Mouse (Mus musculus) limb, embryonic 14.5 days (tissue): ENCODE results near the gene Slc22a15. TPM values are rescaled to one million over a fixed set of nuclear protein-coding genes. Genes with fewer than 3 reads are reported as not detected.
A peak's percentile ranks its signal among the peaks of the same experiment; 100 is the strongest.

Experiments
- ATAC-seq: fragments of 200-750 bp; cut with Nextera tagmentation; 2 replicates; pipeline ENCODE4 v1.8.0; 2017; ENCODE audit warnings: low read depth, moderate number of reproducible peaks, moderate TSS enrichment; ENCODE audit not compliant: low FRiP score
- DNase-seq: peaks from one replicate; pipeline ENCODE4 v3.0.0-alpha.2; 2015; ENCODE audit warnings: low spot score
- H3K27ac ChIP-seq: fragments of 300-500 bp; sonication (generic); replicated peaks from 2 replicates; pipeline ENCODE4 v1.5.1; 2014; ENCODE audit warnings: low read depth, mild to moderate bottlenecking, low read length, moderate library complexity, mixed read lengths
- H3K27me3 ChIP-seq: fragments of 300-500 bp; sonication (generic); 2 replicates; pipeline ENCODE4 v1.6.1; 2014; ENCODE audit warnings: low read length, mixed read lengths; ENCODE audit not compliant: control insufficient read depth, insufficient read depth
- H3K36me3 ChIP-seq: fragments of 300-500 bp; sonication (generic); 2 replicates; pipeline ENCODE4 v1.6.1; 2014; ENCODE audit warnings: mild to moderate bottlenecking, low read length, moderate library complexity, mixed read lengths; ENCODE audit not compliant: control insufficient read depth, insufficient read depth
- H3K4me1 ChIP-seq: fragments of 300-500 bp; sonication (generic); 2 replicates; pipeline ENCODE4 v1.6.1; 2014; ENCODE audit warnings: antibody characterized with exemption, low read length, mixed read lengths; ENCODE audit not compliant: control insufficient read depth, insufficient read depth
- H3K4me2 ChIP-seq: fragments of 300-500 bp; sonication (generic); replicated peaks from 2 replicates; pipeline ENCODE4 v1.6.1; 2014; ENCODE audit warnings: low read depth, mild to moderate bottlenecking, low read length, moderate library complexity; ENCODE audit not compliant: severe bottlenecking
- H3K4me3 ChIP-seq: fragments of 300-500 bp; sonication (generic); replicated peaks from 2 replicates; pipeline ENCODE4 v1.5.1; 2014; ENCODE audit warnings: low read length
- H3K9ac ChIP-seq: fragments of 300-500 bp; sonication (generic); 2 replicates; pipeline ENCODE4 v1.6.1; 2014; ENCODE audit warnings: mild to moderate bottlenecking, low read depth, low read length, moderate library complexity; ENCODE audit not compliant: severe bottlenecking
- H3K9me3 ChIP-seq: fragments of 300-500 bp; sonication (generic); 2 replicates; pipeline ENCODE4 v1.6.1; 2016; ENCODE audit warnings: low read length; ENCODE audit not compliant: control insufficient read depth
- POLR2A ChIP-seq: fragments of 200-500 bp; IDR thresholded peaks from 2 replicates; pipeline ENCODE4 v1.8.0; 2012; ENCODE audit warnings: inconsistent platforms, mild to moderate bottlenecking, moderate library complexity, borderline replicate concordance; ENCODE audit not compliant: insufficient read depth, insufficient read length; ENCODE audit errors: extremely low read depth
- WGBS: fragments of 180-500 bp; shearing (Covaris S2); extraction: QIAGEN DNeasy Blood & Tissue Kit; methylation state at CpG from one replicate; pipeline ENCODE4 v1.1.7; 2014; 5-methylcytosine and 5-hydroxymethylcytosine counted together
- polyA plus RNA-seq, 2 experiments: library from polyadenylated mRNA; depleted of rRNA in 1 of 2; stranded (reverse) in 1 of 2; unstranded in 1 of 2; fragments of >200 nt; fragmentation: Nextera tagmentation in 1 of 2; extraction: Ambion mirVana in 1 of 2; gene quantifications; 2 replicates each; pipeline versions ENCODE4 v1.2.1 to v1.2.3; 2012 to 2014

Slc22a15 gene
- polyA plus RNA-seq, 2 experiments, result 5.8 to 11.5 TPM

DNA sequence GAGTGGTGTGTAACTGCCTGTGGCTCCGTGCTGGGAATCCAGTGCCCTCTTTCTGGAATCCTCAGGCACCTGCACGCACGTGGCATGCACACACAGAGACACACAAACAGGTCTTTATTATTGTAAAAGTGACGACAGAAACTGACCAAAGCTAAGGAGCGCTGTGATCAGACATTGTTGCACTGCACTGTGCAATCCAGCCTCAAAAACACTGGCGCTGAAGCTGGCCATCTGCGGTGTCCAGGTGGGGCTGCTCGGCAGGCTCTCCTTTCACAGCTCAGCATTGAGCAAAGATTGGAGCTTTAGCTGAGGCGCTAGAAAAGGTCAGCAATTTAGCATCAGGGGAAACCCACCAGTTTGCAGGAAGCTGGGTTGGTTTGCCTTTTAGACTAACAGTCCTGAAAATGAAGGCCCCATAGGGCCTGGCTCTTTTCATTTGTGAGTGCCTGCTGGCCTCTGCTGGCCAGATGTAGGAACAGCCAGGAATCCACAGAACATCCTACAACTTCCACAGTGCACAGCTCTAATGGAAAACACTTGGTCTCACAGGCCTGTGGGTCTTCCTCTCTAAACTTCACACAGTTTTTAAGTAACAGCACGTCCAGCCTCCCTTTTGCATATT, 111.8 kb downstream of the Slc22a15 start:
- Histone ChIP-seq H3K36me3 (no peaks in the 10 kb centered on the region), H3K4me2 (no peak overlapping the region), H3K9me3 (no peaks in the 10 kb centered on the region), H3K4me1 (no peaks in the 10 kb centered on the region), H3K27me3 (no peaks in the 10 kb centered on the region), H3K9ac (no peak overlapping the region), H3K27ac (no peak overlapping the region), H3K4me3 (no peak overlapping the region)
- ATAC-seq (peak; percentile 87), DNase-seq (peak; percentile 82)
- 60% methylated on average over 10 of the region's 10 CpGs for WGBS
- no peak for TF ChIP-seq POLR2A

DNA sequence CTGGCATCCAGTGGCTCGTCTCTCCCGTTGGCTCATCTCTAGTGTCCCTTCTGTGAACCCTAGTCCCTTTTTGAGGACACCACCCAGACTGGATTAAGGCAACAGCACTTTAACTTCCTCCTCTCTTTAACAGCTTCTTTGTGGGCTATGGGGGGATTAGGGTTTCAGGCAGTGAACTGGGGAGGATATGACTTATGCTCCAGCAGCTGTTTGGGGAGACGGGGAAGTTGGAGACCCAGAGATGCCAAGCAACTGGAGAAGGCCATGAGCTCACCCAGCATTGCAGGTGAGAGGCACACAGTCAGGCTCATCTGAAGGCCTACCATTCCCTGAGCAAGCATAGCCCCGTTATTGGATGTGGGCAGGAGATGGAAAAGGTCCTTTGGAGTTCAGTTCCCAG, 112.3 kb downstream of the Slc22a15 start:
- Histone ChIP-seq H3K36me3 (no peaks in the 10 kb centered on the region), H3K4me3 (no peak overlapping the region), H3K4me1 (no peaks in the 10 kb centered on the region), H3K27me3 (no peaks in the 10 kb centered on the region), H3K9me3 (no peaks in the 10 kb centered on the region), H3K27ac (no peak overlapping the region), H3K9ac (no peak overlapping the region), H3K4me2 (no peak overlapping the region)
- no peak for TF ChIP-seq POLR2A
- DNase-seq (no peak), ATAC-seq (no peak)
- 61% methylated on average over 4 of the region's 4 CpGs for WGBS

DNA sequence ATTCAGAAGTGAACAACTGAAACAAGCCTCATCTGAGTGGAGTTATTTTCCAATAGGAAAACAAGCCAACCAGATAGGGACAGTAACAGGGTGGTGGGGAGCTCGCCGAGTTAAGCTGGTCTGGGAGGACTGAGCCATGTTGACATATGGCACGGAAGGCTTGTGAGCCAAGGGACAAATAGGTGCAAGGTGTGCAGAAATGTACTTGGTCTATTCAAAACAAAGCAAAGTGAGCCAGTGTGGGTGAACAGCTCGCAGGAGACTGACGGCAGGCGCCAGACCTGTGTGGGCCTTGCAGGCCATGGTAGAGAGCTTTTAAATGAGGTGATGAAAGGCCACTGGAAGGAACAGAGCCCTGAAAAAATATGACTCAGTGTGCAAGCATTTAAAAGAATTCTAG, 116.6 kb downstream of the Slc22a15 start:
- no peak for TF ChIP-seq POLR2A
- Histone ChIP-seq H3K36me3 (no peaks in the 10 kb centered on the region), H3K4me2 (no peak overlapping the region), H3K9ac (no peak overlapping the region), H3K9me3 (no peaks in the 10 kb centered on the region), H3K4me3 (no peak overlapping the region), H3K4me1 (peaks cover 16% of the 10 kb centered on the region; the same call in 1 of the 2 replicates), H3K27ac (no peak overlapping the region), H3K27me3 (no peaks in the 10 kb centered on the region)
- 78% methylated on average over 6 of the region's 6 CpGs for WGBS
- no peak for ATAC-seq
- no peak for DNase-seq

DNA sequence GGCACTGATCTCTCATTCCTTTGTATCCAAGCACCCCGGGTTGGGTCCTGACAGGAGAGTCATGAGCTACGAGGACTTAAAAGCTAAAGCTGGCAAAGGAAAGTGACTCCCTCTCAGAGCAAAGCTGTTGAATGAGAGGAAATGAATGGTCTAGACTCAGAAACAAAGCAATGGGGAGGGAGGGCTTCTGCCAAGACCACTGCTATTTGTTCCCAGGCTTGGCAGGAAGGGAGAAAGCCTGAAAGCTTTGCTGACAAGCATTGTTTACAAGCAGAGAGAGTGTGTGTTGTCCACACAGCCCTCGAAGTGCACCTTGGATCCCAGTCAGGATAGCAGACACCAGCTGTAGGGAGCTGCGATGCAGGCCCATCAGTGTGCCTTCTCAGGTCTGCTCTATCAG, 117.3 kb downstream of the Slc22a15 start:
- Histone ChIP-seq H3K36me3 (no peaks in the 10 kb centered on the region), H3K4me3 (no peak overlapping the region), H3K27me3 (no peaks in the 10 kb centered on the region), H3K27ac (no peak overlapping the region), H3K4me2 (no peak overlapping the region), H3K4me1 (peaks cover 16% of the 10 kb centered on the region; the same call in 1 of the 2 replicates), H3K9ac (no peak overlapping the region), H3K9me3 (no peaks in the 10 kb centered on the region)
- DNase-seq (no peak), ATAC-seq (no peak)
- WGBS, result 61% methylated on average over 4 of the region's 4 CpGs
- TF ChIP-seq POLR2A, result no peak

DNA sequence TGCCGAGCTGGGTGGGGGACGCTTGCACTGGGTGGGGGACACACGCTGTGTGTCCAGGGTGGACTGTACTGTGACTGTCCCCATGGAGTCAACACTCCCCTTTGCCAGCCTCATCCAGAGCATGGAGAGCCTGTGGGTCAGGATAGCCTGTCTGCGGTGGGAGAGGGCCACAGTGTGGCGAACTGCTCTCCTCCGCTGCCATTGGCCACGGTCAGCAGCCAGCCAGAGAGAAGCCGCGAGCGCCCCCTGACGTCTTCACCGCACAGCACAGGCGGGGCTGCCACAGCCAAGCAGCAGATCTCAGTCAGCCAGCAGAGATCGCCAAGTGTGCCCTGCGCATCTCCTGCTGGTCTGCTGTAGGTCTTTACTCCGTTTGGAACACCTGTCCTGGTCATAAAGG, 118.1 kb downstream of the Slc22a15 start:
- ATAC-seq, result peak; percentile 86
- Histone ChIP-seq H3K36me3 (no peaks in the 10 kb centered on the region), H3K27ac (no peak overlapping the region), H3K4me2 (peak overlapping the region; percentile 13; the same call in 1 of the 2 replicates), H3K4me1 (peaks cover 16% of the 10 kb centered on the region; the same call in 1 of the 2 replicates), H3K9ac (no peak overlapping the region), H3K4me3 (no peak overlapping the region), H3K27me3 (no peaks in the 10 kb centered on the region), H3K9me3 (no peaks in the 10 kb centered on the region)
- WGBS, result 8% methylated on average over 16 of the region's 16 CpGs
- peak; percentile 74 for DNase-seq
- no peak for TF ChIP-seq POLR2A

Other genes with a start within 250 kb of the Slc22a15 start
- gene Mab21l3, start 75.5 kb downstream of the Slc22a15 start, polyA plus RNA-seq (2012; rRNA removed), result 2.9 TPM in 2 replicates
- gene Mab21l3, start 75.5 kb downstream of the Slc22a15 start, polyA plus RNA-seq (2014; fragmentation: Nextera tagmentation; extraction: Ambion mirVana), result 0.90 and 1.5 TPM in 2 replicates
- gene Nhlh2, start 85.6 kb upstream of the Slc22a15 start, polyA plus RNA-seq (2012; rRNA removed), result 0.03 and 0.08 TPM in 2 replicates
- gene Nhlh2, start 85.6 kb upstream of the Slc22a15 start, polyA plus RNA-seq (2014; fragmentation: Nextera tagmentation; extraction: Ambion mirVana), result not detected in 2 replicates
- gene Casq2, start 162.0 kb upstream of the Slc22a15 start, polyA plus RNA-seq (2012; rRNA removed), result 62.6 and 91.2 TPM in 2 replicates
- gene Casq2, start 162.0 kb upstream of the Slc22a15 start, polyA plus RNA-seq (2014; fragmentation: Nextera tagmentation; extraction: Ambion mirVana), result 40.4 and 59.5 TPM in 2 replicates